Mouse (Mus musculus) forebrain, postnatal 0 days (tissue): ENCODE measurements around the gene Mansc1. TPM values are rescaled to one million over a fixed set of nuclear protein-coding genes. Genes with fewer than 3 reads are reported as not detected.
"Not testable (repeated sequence)": the region's sequence is repeated elsewhere in the genome, so short reads cannot be mapped to it uniquely, and the experiment has no call there.

Experiments
- ATAC-seq: fragments of 200-750 bp; cut with Nextera tagmentation; 2 replicates; pipeline ENCODE4 v1.8.0; 2017; ENCODE audit warnings: mild to moderate bottlenecking, moderate library complexity
- DNase-seq: peaks from one replicate; pipeline ENCODE4 v3.0.0-alpha.2; 2015
- H3K27ac ChIP-seq: fragments of 300-500 bp; sonication (generic); 2 replicates; pipeline ENCODE4 v1.5.1; 2014; ENCODE audit warnings: low read depth, mild to moderate bottlenecking, antibody characterized with exemption, low read length, moderate library complexity, mixed read lengths
- H3K27me3 ChIP-seq: fragments of 300-500 bp; sonication (generic); 2 replicates; pipeline ENCODE4 v1.6.1; 2014; ENCODE audit warnings: mild to moderate bottlenecking, low read length, mixed read lengths; ENCODE audit not compliant: insufficient read depth
- H3K36me3 ChIP-seq: fragments of 300-500 bp; sonication (generic); 2 replicates; pipeline ENCODE4 v1.6.1; 2014; ENCODE audit warnings: mild to moderate bottlenecking, moderate library complexity; ENCODE audit not compliant: insufficient read depth
- H3K4me1 ChIP-seq: fragments of 300-500 bp; sonication (generic); 2 replicates; pipeline ENCODE4 v1.6.1; 2014; ENCODE audit warnings: antibody characterized with exemption; ENCODE audit not compliant: insufficient read depth
- H3K4me2 ChIP-seq: fragments of 300-500 bp; sonication (generic); 2 replicates; pipeline ENCODE4 v1.6.1; 2014; ENCODE audit warnings: low read depth, mild to moderate bottlenecking, moderate library complexity
- H3K4me3 ChIP-seq: fragments of 300-500 bp; sonication (generic); 2 replicates; pipeline ENCODE4 v1.5.1; 2014; ENCODE audit warnings: low read depth, low read length, mixed read lengths
- H3K9ac ChIP-seq: fragments of 300-500 bp; sonication (generic); 2 replicates; pipeline ENCODE4 v1.6.1; 2014; ENCODE audit warnings: mild to moderate bottlenecking
- H3K9me3 ChIP-seq: fragments of 300-500 bp; sonication (generic); 2 replicates; pipeline ENCODE4 v1.6.1; 2016; ENCODE audit warnings: low read length
- CTCF ChIP-seq: sonication (generic); IDR thresholded peaks from 2 replicates; pipeline ENCODE4 v1.5.1; 2016; ENCODE audit warnings: antibody characterized with exemption, control low read depth, low read depth
- WGBS: fragments of 180-500 bp; shearing (Covaris S2); extraction: QIAGEN DNeasy Blood & Tissue Kit; methylation state at CpG from one replicate; pipeline ENCODE4 v1.1.7; 2014; 5-methylcytosine and 5-hydroxymethylcytosine counted together
- polyA plus RNA-seq: library from polyadenylated mRNA; unstranded; fragments of >200 nt; fragmentation: Nextera tagmentation; extraction: Ambion mirVana; gene quantifications from 2 replicates; pipeline ENCODE4 v1.2.1, GENCODE M21; 2015
- total RNA-seq: library from RNA; depleted of rRNA; stranded (reverse); fragments of >200 nt; gene quantifications from 2 replicates; pipeline ENCODE4 v1.2.3, GENCODE M21; 2014; rRNA removed

Mansc1 gene
- total RNA-seq = 1.2 and 2.8 TPM in 2 replicates
- 1.4 and 1.9 TPM in 2 replicates for polyA plus RNA-seq

DNA sequence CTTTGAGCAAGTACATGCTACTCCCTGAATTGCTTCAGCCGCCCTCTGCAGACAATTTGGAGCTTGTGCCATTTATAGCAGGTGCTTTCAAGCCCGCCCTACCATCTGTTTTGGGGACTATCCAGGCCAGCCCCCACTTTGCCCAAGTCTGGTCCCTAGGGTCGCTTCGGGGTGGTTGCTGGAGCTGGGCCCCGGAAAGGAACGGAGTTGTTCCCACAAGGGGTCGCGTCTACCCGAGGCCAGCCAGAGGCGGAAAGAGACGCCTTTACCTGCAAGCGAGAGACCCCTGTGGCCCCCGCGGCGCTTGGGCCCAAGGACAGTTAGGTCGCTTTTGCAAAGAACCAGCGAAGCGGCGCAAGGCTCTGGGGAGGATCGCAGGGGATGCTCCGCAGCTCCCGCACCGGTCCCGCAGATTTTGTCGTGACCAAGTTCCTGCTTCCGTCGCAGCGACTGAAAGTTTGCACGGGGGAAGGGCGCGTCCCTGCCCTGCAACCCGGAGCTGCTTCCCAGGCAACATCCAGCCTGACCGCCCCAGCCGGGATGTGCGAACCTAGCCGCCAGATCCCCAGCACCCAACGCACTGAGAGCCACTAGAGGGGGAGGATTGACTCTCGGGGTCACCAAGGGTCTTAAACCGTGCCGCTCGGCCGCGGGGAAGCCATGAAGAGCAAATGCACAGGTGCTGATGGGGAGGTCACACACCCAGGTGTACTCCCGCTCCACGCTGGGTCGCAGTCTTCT is at the start of gene Mansc1:
TSS of gene Mansc1 (minus strand) at position 542 of the 741 bp plus-strand sequence.
- peak; percentile 67 for ATAC-seq
- Histone ChIP-seq H3K27ac (no peak within 1 kb of the TSS), H3K36me3 (no peaks in the 10 kb centered on the region), H3K4me1 (peaks cover 12% of the 10 kb centered on the region; the same call in 1 of the 2 replicates), H3K9ac (peak within 1 kb of the TSS; percentile 46), H3K4me2 (peak within 1 kb of the TSS; percentile 94), H3K27me3 (no peaks in the 10 kb centered on the region), H3K4me3 (peak within 1 kb of the TSS; percentile 46), H3K9me3 (no peaks in the 10 kb centered on the region)
- DNase-seq = peak; percentile 29
- no peak; the same call in 1 of the 2 replicates for TF ChIP-seq CTCF
- WGBS = 1% methylated on average over 46 of the region's 46 CpGs

DNA sequence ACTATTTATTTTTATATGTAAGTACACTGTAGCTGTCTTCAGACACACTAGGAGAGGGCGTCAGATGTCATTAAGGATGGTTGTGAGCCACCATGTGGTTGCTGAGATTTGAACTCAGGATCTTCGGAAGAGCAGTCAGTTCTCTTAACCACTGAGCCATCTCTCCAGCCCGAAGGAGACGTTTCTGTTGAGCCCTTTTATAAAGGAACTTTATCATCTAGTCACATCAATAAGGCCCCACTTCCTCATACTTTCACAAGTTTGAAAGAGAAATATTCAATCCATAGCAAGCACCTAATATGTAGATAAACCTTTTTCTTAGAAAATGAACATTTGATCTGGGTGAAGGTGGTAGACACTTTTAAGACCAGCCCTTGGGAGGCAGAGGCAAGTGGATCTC is 47.0 kb upstream of the Mansc1 start:
- H3K27ac ChIP-seq, H3K27me3 ChIP-seq, H3K4me2 ChIP-seq, H3K9me3 ChIP-seq, H3K4me1 ChIP-seq, ATAC-seq, H3K9ac ChIP-seq, H3K4me3 ChIP-seq, DNase-seq, H3K36me3 ChIP-seq: not testable (repeated sequence)
- 91% methylated on average over 4 of the region's 4 CpGs for WGBS

DNA sequence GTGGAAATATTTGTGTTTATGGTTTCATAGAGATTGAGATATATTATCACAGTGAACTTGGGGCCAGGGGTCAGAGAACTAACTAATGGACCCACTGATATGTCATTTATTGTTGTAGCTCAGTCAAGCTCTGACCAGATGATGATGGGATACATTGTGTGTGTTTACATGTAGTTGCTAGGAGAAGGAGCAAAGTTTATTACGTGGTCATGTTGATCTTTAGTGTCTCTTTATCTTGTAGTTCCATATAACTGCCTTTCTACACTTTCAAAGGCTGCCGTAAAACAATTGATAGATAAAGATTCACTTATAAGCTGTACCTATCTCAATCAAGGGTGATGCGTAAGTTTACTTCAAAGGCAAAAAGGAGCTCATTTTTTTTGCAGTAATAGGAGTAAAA is 45.7 kb upstream of the Mansc1 start:
- no peak for ATAC-seq
- H3K9me3 ChIP-seq = no peaks in the 10 kb centered on the region
- no peak overlapping the region for H3K4me3 ChIP-seq
- H3K4me2 ChIP-seq = no peak overlapping the region
- H3K4me1 ChIP-seq = no peaks in the 10 kb centered on the region
- no peak overlapping the region for H3K9ac ChIP-seq
- H3K27me3 ChIP-seq = no peaks in the 10 kb centered on the region
- H3K27ac ChIP-seq = no peak overlapping the region
- WGBS = 81% methylated on average over 3 of the region's 3 CpGs
- no peaks in the 10 kb centered on the region for H3K36me3 ChIP-seq
- TF ChIP-seq CTCF = no peak
- no peak for DNase-seq

DNA sequence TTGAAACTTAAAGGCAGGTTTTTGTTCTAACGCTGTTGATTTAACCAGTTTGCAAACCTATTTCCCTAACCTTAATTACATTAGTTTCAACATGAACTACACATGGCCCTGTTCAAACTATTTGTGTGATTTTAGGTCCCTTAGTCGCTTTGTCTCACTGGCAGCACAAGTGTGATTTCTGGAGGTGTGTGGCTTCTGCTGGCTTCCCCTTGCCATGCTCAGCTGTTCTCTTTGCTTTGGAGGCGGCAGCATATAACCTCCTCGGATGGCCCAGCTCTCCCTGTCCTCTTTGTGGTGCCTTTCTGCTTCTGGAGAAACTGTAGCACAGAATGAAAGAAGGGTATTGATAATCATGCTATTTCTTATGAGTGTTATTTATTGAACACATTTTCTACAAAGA is 45.2 kb upstream of the Mansc1 start:
- H3K27me3 ChIP-seq = no peaks in the 10 kb centered on the region
- no peaks in the 10 kb centered on the region for H3K36me3 ChIP-seq
- ATAC-seq (no peak), DNase-seq (no peak)
- no peaks in the 10 kb centered on the region for H3K4me1 ChIP-seq
- no peak overlapping the region for H3K27ac ChIP-seq
- H3K9me3 ChIP-seq = no peaks in the 10 kb centered on the region
- no peak for TF ChIP-seq CTCF
- WGBS = 82% methylated on average over 4 of the region's 4 CpGs
- H3K4me2 ChIP-seq = no peak overlapping the region
- no peak overlapping the region for H3K4me3 ChIP-seq
- H3K9ac ChIP-seq = no peak overlapping the region

DNA sequence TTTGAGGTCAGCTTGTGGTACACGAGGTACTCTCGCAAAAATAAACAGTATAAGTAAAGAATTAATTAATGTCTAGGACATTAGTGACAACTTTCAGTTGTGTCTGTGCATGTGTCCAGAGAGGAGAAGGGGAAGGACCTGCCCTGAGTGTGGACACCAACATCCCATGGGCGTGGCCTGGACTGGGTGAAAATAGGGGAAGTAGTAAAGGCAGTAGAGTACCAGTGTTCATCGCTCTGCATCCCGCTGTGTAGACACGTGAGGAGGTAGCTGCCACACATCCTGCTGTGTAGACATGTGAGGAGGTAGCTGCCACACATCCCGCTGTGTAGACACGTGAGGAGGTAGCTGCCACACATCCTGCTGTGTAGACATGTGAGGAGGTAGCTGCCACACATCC is 41.4 kb upstream of the Mansc1 start:
- DNase-seq, ATAC-seq, H3K4me1 ChIP-seq, H3K9me3 ChIP-seq, H3K27me3 ChIP-seq, H3K36me3 ChIP-seq, H3K27ac ChIP-seq, H3K4me3 ChIP-seq, H3K9ac ChIP-seq, H3K4me2 ChIP-seq: not testable (repeated sequence)
- WGBS = 91% methylated on average over 8 of the region's 8 CpGs

DNA sequence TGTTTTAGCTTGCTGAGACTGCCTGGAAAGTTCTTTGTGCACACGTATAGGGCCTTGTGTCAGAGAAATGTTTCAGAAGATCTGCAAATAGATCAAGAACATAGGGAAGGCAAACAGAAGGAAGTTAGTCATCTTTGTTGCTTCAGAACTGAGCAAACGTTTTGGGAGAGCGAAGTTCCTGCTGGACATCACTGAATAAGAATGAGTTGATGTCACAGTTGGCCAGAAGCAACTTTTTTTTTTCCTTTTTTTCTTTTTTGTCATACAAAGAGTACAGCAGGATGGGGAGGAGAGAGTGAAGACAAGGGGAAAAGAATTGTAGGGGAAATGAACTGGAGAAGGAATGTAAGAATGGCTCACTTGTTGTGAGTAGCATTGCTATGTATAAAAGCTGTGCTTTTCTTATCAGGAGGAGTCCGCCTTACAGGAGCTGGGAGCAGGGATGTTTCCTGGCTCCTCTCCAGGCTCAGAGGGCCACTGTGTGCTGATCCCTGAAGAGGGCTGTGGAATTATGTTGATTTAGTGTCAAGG is 38.7 kb upstream of the Mansc1 start:
- H3K9me3 ChIP-seq = no peaks in the 10 kb centered on the region
- DNase-seq (no peak), ATAC-seq (no peak)
- H3K36me3 ChIP-seq = no peaks in the 10 kb centered on the region
- H3K4me2 ChIP-seq = no peak overlapping the region
- H3K4me3 ChIP-seq = no peak overlapping the region
- no peak overlapping the region for H3K27ac ChIP-seq
- 46% methylated on average over 4 of the region's 4 CpGs for WGBS
- H3K4me1 ChIP-seq = no peaks in the 10 kb centered on the region
- no peak overlapping the region for H3K9ac ChIP-seq
- TF ChIP-seq CTCF = no peak
- H3K27me3 ChIP-seq = no peaks in the 10 kb centered on the region

DNA sequence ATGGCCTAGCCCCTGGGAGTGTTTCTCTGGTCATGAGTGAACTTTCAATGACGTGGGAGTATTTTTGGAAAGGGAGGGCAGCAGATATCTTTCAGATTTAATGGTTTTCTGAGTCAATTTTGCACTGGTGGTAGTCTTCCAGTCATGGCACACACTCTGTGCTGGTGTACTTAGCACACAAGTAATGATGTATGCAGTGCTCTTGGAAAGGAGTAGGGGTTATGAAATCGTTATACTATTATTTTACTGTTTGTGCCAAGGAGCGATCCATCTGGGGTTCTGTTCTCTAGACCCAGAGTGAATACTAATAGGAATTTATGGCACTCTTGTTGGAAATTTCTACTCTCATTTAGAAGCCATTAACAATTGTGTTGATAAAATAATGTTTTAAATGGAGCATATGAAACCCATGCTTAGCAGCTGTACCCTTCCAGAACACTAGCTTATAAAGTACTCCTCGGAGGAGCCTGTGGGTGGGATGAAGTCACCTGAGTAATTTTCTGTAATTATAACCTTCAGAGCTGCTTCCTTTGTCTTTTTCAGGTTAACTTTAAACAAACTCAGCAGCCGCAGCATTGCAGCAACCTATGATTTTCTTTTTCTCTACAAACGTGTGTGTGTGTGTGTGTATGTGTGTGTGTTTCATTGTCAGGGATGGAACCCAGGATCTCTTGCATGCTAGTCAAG is 37.0 kb upstream of the Mansc1 start:
- H3K36me3 ChIP-seq = no peaks in the 10 kb centered on the region
- H3K4me3 ChIP-seq = no peak overlapping the region
- 60% methylated on average over 6 of the region's 6 CpGs for WGBS
- H3K27ac ChIP-seq = no peak overlapping the region
- DNase-seq (peak; percentile 9), ATAC-seq (peak; percentile 93)
- H3K9ac ChIP-seq = no peak overlapping the region
- H3K9me3 ChIP-seq = no peaks in the 10 kb centered on the region
- H3K4me2 ChIP-seq = no peak overlapping the region
- no peak for TF ChIP-seq CTCF
- H3K4me1 ChIP-seq = no peaks in the 10 kb centered on the region
- no peaks in the 10 kb centered on the region for H3K27me3 ChIP-seq
